Mouse (Mus musculus) induced T-regulatory cell, adult 2 months (primary cell): ENCODE results near the gene Ak5.

Experiments used
- DNase-seq: peaks from one replicate; pipeline ENCODE4 v3.0.0-alpha.2; 2012; ENCODE audit warnings: low read depth

Gene Ak5

DNA sequence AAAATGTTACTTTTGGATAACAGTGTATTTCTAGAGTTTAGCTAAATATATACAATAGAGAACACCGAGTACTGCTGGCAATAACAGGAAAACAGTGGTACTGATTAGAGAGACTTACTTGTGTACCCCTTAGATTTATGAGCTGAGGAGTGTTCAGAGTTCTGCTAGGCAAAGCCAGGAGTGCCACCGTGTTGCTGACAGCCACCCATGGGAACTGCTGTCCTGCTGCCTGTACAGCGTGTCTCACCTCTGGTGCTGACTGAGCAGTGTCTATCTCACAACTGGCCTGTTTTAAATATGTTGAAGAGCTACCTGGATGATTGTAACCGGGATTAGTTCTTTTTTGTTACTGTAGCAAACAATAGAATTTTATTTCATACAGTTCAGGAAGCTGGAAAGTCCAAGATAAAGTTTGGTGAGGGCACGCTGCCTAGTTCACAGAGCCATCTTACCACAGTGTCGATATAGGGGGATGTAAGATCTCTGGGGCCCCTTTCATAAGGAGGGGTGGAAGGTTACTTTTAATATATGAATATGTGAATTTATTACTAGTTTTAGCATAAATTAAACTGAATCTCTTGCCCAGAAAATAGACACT is 103.5 kb downstream of the Ak5 start:
- DNase-seq: no peak

DNA sequence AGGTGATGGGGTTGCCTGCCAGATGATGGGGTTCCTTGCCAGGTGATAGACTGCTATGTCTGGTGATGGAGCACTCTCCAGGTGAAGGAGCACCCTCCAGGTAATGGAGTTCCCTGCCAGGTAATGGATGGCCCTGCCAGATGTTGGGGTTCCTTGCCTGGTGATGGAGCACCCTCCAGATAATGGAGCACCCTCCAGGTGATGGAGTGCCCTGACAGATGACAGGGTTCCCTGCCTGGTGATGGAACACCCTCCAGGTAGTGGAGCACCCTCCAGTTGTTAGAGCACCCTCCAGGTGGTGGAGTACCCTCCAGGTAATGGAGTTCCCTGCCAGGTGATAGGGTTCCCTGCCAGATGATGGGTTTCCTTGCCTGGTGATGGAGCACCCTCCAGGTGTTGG is 104.3 kb downstream of the Ak5 start:
- DNase-seq: no peak

DNA sequence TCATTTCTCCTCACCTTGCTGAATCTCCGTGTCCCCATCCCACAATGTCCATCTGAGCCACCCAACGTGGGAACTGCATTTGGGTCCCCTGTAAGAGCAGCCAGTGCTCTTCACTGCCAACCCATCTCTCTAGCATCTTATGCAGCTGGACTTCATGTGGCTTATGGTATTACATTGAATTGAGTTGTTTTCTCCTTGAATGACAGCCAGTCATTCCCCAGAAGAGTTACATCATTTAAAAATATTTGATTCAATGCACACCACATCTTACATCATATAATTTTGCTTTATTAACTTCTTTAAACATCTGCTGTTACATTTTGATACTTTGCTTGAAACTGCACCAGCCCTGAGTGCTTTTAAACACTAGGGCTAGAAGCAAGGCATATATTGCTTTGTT is 106.5 kb downstream of the Ak5 start:
- DNase-seq: no peak

DNA sequence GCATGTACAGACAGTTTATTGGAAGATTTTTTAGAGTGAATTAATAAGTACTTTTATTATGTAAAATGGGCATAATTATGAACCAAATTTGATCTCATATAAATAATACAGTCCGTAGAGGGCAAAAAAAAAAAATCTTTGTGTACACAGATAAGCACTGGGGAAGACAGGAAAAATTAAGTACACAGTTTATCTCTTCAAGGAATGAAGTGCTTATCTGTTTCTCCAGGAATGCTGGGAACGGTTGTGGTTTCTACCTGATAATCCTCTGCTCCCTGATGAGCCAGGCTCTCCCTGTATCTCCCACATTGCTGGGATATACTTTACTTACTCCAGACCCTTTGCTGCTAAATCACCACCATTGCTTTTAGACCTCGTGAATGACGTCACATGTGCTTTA is 108.9 kb downstream of the Ak5 start:
- no peak for DNase-seq

DNA sequence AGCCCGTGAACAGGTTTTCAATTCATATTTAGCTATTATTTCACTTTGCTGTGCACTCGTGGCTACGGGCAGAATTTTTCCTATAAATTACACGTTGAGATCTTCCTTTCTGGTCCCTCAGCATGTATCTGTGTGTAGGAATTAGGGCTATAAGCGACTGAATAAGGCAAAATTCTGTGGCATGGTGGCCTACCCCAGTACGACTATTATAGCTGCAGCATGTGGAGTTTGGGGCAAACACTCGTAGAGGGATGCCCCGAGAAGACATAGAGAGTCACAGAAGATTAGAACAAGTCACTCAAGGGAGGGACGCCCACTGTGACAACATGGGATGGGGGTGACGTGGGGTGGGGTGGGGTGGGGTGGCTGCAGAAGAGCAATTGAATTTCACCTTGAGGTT is 110.1 kb downstream of the Ak5 start:
- DNase-seq: no peak

DNA sequence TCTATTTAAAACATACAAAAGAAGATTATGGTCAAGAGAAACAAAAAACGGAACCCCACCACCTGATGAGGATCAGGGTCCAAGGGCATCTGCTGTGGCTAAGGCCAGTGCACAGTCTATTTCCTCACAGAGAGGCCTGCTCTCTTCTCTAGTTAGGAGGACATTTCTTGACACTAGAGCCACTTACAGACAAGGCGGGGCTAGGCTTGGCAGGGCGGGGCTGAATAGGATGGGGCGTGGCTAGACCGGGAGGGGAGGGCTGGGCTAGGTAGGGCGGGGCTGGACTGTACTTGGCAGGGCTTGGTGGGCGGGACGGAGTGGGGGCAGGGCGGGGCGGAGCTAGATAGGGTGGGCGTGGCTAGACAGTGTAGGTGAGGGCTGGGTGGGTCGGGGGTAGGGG is 110.5 kb downstream of the Ak5 start:
- DNase-seq: no peak

DNA sequence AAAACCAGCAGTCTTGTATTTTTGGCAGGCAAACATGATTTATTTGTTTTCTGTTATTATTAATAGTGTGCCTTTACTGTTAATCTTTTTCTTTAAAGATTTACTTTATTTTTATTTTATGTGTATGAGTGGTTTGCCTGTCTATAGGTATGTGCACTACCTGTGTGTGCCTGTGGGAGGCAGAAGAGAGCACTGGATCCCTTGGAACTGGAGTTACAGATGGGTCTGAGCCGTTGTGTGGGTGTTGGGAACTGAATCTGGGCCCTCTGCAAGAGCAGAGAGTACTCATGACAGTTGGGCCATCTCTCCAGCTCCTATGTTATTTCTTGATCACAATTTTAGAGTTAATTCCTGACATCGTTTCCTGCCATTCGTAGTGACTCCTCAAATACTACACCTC is 111.2 kb downstream of the Ak5 start:
- no peak for DNase-seq

DNA sequence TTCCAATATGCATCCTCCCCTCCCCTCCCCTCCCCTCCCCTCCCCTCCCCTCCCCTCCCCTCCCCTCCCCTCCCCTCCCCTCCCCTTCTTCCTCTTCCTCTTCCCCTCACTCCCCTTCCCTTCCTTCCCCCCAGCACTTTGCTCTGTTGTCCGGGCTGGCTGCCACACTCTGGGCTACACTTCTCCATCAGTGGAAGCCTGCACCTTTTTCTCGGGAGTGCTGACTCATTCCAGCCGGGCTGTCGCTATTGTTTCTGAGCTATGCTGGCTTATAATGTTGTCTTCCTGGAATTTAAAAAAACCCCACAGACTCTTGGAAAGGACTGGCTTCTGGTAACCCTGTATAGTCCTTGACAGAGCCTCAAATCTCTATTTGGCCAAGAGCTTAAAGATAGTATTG is 111.7 kb downstream of the Ak5 start:
- DNase-seq: no peak

DNA sequence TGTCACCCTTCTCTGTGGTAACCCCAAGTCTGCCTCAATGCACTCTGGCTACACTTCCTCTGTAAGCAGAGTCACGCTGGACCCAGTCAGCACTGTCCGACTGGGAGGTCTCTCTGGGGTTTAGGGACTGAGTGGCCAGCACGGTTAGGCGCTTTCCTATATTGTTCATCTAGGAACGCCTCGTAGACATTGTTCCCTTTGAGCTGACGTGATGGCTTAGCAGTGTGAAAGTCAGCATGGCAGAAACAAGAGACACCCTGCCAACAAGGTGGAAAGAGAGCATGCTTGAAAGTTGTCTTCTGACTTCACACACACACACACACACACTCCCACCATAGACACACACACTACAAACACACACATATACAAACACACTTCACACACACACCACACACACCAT is 112.9 kb downstream of the Ak5 start:
- DNase-seq: no peak

DNA sequence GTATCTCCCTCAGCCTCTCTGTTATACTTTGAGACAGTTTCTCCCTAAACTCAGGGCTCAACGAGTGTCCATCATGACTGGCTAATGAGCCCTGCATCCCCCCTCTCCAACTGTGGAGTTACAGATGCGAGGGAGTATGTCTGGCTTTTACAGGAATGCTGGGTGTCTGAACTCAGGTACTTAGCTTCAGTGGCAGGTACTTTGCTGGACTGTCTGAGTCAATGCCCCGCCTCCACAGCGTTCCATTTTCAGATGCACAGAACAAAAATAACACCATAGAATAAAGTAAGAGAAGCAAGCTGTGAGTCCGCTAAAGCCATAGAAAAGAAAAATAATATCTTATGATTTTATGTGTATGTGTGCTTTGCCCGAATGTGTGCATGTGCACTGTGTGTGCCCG is 113.8 kb downstream of the Ak5 start:
- DNase-seq: no peak

DNA sequence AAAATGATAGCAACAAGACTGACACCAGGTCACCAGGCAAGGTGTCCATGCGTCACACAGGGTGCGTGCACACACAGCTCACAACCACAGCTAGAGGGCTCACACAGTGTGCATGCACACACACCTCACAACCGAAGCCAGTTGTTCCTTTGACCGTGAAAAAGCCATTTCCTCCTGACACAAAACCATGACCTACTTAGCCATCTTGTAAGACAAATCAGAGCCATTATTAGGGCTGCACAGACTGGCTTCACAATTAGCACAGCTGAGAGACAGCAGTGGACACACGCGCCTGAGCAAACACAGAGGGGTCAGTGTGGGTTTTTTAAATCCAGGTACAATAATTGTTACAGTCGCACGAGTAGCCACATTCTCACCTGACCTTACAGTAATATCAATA is 115.5 kb downstream of the Ak5 start:
- no peak for DNase-seq

DNA sequence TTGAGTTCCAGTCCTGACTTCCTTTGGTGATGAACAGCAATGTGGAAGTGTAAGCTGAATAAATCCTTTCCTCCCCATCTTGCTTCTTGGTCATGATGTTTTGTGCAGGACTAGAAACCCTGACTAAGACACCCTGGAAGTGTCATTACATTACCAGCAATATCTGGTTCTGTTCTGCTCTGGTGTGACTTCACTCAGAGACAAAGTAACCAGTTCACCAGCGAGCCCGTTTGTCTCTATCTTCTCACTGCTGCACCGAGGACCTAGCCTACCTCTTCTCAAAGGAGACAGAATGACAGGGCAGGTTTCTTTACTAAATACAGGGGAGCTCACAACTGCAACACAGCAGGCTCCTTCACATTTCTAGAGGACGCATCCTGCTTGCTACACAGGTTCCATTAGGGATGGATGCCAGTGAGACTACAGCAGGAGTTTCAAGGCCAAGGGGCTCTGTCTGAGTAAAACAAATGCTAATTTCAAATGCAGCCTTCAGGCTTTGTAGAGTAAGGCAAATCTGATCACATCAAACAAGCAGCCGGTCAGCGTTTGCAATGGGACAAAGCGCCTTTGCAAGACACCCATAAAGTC is 117.5 kb downstream of the Ak5 start:
- no peak for DNase-seq

DNA sequence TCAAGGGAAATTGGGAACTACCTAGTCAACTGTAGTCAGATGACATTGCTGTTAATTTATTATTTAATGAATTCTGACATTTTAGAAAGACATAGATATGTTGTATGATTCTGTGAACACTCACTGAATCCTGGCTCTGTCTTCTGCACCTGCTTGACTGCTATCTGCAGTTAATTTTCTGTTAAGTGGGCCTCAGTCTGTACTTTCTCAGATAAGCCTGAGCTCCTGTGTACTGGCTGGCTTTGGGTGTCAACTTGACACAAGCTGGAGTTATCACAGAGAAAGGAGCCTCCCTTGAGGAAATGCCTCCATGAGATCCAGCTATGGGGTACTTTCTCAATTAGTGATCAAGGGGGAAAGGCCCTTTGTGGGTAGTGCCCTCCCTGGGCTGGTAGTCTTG is 118.1 kb downstream of the Ak5 start:
- no peak for DNase-seq

DNA sequence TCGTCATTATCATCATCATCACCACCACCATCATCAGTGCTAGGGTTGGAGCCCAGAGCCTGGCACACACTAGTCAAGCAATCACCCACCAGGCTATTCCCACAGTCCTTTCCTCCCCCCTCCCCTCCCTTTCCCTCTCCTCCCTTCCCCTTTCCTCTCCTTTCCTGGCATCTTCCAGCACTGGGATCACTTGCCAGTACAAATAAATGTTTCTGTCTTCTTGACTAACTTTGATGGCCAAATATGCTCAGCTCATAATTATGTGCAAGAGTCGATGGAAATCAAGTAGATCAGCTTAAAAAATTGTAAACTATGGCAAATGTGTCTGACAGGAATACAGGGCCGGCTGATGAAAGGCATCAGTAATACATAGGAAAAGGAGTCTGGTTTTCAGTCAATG is 123.2 kb downstream of the Ak5 start:
- no peak for DNase-seq

DNA sequence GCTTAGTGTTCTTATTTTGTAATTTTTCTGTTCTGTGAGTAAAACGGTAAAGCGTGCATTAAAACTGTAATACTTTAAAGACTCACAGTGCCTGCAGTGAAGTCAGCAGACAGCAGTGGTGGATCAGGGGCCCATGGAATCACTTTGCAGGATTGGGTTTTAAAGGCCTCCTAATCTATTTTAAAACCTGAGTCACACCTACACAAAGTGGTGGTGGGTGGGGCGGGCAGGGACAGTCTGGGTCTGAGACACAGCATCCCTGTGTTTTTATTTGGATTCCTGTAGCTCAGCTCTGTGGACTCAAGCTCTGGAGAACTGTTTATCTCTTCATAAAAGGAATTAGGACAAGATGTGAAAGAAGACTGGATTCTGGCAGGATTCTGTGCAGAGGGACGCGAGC is 125.9 kb downstream of the Ak5 start:
- DNase-seq: no peak

DNA sequence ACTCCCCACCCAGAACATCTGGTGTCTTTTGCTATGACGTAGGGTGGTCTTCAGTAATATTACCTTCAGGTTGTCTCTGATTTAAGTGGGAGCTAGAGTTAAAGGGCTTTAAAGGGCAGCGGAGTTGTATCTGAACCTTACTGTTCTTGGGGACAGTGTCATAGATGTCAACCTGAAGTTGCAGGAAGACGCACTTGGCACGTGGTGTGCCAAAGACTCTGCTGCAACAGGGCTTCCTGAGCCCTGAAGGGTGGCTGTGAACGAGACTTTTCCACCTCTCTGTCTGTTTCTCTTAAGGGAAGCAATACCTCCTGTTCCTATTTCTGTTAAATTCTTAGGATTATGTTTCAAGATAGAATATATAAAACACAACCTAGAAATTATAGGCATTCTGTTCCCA is 137.8 kb downstream of the Ak5 start:
- no peak for DNase-seq

DNA sequence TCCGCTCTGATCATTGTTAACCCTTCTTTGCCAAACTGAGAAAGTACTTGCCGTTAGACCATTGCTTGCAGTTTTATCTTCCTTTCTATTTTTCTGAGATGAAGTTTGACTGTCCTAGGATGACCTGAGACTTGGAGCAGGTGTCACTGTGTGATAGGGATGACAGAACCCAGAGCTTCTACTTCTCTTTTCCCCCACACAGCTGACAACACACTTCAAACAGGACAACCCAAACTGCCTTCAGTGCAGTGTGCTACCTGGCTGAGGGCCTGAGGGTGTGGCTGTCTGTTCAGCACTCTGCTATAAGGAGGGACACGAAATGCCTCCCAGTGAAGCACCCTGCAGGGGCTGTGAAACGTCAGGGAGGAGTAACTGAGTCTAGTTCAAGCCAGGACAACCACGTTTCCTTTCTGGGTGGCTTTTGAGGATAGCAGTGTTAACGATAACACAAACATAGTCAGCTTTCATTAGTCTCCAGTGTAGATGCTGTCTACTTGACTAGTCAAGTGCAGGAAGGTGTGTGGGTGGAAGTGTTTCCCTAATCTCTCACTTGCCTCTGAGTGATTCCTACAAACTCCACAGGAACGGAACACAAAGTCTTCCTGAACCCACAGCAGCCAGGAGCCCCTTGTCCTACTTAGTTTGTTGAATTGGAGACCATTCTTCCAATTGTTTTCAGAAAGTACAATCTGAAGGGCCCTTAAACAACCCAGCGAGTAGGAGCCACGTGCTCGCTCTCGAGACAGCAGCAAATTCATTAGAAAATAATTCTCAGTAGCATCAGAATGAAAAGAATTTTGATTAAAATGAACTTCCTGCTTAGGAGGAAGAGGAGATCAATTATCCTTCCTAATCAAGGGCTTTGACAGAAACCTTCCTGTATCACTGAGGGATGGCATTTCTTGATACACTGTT is 138.8 kb downstream of the Ak5 start:
- DNase-seq: no peak

DNA sequence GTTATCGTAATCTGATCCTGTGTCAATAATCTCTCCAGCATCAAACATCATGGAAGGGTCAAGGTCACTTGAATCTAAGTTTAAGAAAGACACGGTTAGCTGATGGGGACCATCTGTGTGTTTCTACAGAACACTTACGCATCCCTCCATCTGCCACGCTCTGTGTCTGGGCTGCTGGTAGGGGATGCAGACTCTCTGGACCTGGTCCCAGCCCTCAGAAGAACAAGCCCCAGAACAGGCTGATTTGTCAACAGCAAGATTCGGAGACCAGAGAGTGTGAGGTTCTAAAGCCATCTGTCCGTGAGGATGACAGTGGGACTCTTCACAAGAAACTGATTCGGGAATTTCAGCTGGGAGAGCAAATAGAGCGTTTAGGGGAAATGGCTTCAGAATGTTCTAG is 141.4 kb downstream of the Ak5 start:
- DNase-seq: no peak

DNA sequence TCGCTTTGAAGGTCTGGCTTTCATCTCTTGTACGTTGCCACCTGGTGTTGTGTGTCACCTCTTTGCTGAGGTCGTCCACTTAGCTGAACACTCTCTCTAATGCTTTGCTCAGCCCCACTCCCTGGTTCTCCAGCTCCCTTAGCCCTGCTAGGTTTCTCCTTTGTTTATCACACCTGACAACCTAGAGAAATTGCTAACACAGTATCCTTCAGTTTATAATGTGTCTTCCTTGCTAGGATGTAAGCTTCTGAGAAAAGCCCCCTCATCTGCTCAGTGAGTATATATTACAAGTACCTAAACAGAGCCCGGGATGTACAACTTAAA is 144.9 kb downstream of the Ak5 start:
- no peak for DNase-seq

DNA sequence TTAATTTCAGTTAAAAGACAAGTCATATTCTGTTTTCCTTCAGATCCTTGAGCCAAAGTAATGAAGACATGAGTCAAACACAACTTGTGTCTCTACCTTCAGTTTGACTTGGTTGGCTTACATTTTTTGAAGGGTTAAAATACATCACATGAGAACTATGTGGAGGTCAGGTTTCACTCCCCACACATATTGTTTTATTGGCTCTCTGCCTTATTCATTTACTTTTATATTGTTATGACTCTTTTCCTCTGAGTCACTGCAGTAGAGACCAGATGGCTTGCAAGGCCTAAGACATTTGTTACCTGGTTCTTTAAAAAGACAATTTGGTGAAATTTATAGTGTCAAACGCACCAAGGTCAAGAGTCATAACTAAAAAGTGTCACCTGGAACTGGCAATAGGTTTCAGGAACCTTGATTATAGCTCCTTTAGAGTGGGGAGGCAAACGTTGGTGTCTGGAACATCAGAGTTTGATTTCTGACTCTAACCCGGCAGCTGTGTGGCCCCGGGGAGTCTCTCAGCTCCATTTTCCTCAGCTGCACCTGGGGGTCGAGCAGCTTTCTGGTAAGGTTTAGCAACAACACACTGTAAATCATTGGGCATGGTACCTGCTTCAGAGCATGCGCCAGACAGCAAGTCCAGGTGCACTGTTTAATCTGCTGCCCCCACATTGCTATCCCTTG is 145.4 kb downstream of the Ak5 start:
- DNase-seq: no peak

DNA sequence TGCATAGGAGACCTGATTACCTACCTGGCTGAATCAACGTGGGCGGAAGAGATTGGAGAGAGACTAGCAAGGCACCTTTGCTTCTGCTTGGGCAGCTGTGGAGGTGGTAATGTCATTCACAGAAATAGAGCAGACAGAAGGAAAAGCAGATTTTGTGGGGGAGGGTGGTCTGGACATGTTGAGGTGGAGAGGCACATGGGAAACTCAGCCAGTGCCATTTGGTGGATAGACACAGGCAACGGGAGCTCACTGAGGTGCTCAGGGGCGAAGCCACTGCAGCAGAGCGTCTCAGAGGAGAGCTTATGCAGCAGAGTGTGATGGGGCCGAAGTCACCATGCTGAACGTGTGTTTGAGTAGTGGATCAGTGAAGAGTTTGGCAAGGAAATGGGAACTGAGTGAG is 147.1 kb downstream of the Ak5 start:
- DNase-seq: no peak

DNA sequence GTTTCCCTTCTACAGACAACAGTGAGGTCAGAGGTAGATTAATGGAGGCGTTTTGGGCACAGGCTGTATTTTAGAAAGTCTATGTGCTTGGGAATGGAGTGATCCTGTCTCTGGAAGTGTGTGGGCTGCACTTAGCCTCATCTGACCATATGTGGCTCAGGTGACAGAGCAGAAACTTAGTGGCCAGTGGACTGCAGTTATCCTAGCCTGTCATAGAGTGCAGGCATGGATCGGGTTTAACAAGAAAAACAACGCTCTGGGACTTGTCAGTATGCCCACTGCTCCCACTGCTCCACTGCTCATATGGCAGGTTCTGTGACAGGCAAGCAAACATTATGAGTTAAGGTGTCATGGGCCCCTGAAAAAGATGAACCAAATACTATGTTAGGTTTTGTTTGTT is 148.1 kb downstream of the Ak5 start:
- no peak for DNase-seq

DNA sequence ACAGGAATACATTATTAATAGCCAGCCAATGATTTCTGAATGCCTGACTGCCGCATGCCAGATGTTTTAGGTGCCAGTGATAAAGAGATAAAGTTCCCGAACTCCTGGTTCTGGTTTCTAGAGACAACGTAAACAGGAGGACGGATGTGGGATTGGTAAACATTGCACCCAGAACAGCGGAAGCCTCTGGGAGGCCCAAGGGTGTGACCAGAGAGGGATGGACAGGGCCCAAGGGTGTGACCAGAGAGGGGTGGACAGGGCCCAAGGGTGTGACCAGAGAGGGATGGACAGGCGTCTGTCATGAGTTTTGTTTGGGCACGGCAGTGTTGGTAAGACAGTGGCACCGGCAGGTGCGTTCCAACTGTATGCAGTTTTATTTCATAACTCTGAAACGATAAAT is 148.6 kb downstream of the Ak5 start:
- DNase-seq: no peak
